Mouse (Mus musculus): ENCODE measurements around the gene Tmem51. TPM values are rescaled to one million over a fixed set of nuclear protein-coding genes. Genes with fewer than 3 reads are reported as not detected.

The Tmem51 gene
- polyA plus RNA-seq, 1 experiment from 2014 or later, result 40.7 TPM

GRCm38 (mm10) chr4:141981475-141981874 is 102.6 kb downstream of the Tmem51 start:
- H3K9ac ChIP-seq, result no peak overlapping the region
- no peaks in the 10 kb centered on the region for H3K36me3 ChIP-seq
- H3K27me3 ChIP-seq, result no peaks in the 10 kb centered on the region
- no peak overlapping the region for H3K4me2 ChIP-seq
- no peak overlapping the region for H3K27ac ChIP-seq
- H3K9me3 ChIP-seq (replicated peaks), result no peaks in the 10 kb centered on the region
- H3K4me3 ChIP-seq, result no peak overlapping the region
- ATAC-seq (replicated peaks; ENCODE audit: insufficient number of reproducible peaks, insufficient read depth, low FRiP score, low read depth), result no peak
- 69% methylated on average over 3 of the region's 3 CpGs for WGBS
- H3K4me1 ChIP-seq (replicated peaks), result no peaks in the 10 kb centered on the region

Other genes starting within 250 kb of the Tmem51 start
- gene Ctrc, start 237.9 kb downstream of the Tmem51 start, polyA plus RNA-seq (2015; fragmentation: Nextera tagmentation; extraction: Ambion mirVana), result not detected in 2 replicates
- gene Efhd2, start 209.4 kb downstream of the Tmem51 start, polyA plus RNA-seq (2015; fragmentation: Nextera tagmentation; extraction: Ambion mirVana), result 62.0 and 79.3 TPM in 2 replicates
- gene Fhad1, start 69.2 kb downstream of the Tmem51 start, polyA plus RNA-seq (2015; fragmentation: Nextera tagmentation; extraction: Ambion mirVana), result 2.7 and 2.8 TPM in 2 replicates
- gene Kazn, start 155.1 kb upstream of the Tmem51 start, polyA plus RNA-seq (2015; fragmentation: Nextera tagmentation; extraction: Ambion mirVana), result 4.3 and 7.9 TPM in 2 replicates